Mouse (Mus musculus): ENCODE measurements around the gene Clasrp.

- TF ChIP-seq POLR2A (IDR thresholded peaks at IDR 0.05; ENCODE audit: low read depth, low read length) (no peak), CTCF (IDR thresholded peaks at IDR 0.05; ENCODE audit: extremely low read depth, insufficient read length, insufficient replicate concordance, low read depth, low read length) (no peak)
Observed at GRCm38 (mm10) chr7:19577877-19578414, 26.3 kb downstream of the Clasrp start.

Data from small intestine, adult 2 months (tissue).